Mouse (Mus musculus): ENCODE data around the gene Fam20a.

Fam20a gene

GRCm38 (mm10) chr11:109721781-109722446, at the start of gene Fam20a:
Gene Fam20a, minus strand, starts transcription at chr11:109722279.
- peak; percentile 50 for DNase-seq

DNA sequence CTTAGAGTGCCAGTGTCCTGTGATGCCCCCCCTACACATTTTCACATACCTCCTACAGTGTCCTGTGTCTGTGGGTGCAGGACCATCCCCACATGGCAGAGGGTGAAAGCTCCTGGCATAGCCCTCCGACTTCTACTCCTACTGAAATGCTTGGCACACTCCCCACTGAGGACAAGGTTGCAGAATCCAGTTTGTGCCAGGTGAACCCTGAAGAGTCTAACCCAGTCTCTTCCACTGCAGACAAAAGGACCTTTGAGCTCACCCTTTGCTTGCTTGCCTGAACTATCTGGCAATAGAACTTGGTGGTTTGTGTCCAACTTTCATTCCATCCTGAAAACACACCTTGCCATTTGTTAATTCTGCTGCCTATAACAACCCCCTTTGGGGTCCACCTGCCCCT, 49.3 kb upstream of the Fam20a start:
- DNase-seq: no peak

- no peak for DNase-seq
Measured at GRCm38 (mm10) chr11:109770185-109770584, 48.1 kb upstream of the Fam20a start.

GRCm38 (mm10) chr11:109769091-109769490, 47.0 kb upstream of the Fam20a start:
- no peak for DNase-seq

DNA sequence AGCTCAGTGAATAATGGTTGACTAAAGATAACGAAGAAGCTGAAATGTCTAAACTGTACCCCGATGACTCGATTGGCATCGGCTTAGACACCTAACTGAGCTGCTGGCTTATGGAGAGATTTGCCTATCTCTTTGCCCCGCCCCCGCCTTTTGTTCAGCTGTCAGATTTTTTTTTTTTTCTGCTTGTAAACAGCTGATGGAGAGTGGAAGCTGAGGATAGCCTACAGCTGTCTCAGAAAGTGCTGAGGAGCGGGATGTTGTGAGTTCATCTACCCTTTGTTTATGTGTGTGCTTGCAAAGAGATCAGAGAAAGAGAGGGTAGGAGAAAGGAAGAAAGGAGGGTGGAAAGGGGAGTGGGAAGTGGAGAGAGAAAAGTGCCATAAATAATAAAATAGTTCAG, 38.0 kb upstream of the Fam20a start:
- no peak for DNase-seq

DNA sequence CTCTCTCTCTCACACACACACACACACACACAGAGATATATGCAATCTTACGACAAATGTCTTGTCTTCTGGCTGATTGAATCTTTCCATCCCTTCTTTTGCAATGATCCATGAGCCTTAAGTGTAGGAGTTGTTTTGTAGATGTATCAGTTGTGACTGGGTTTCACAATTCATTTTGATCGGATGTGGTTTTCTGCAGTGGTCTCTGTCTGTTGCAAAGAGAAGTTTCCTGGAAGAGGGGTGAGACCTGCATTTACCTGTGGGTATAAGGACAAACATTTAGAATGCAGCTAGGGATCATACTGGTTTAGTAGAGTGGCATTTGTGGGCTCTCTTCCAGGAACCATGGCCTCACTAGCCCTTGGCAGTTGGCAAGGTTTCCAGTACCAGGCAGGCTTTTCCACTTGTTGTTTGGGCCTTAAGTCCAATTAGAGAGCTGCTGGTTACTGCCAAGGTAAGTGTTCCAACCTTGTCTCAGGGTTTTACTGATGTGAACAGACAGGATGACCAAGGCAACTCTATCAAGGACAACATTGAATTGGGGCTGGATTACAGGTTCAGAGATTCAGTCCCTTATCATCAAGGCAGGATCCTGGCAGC, 36.6 kb upstream of the Fam20a start:
- peak; percentile 42 for DNase-seq

DNA sequence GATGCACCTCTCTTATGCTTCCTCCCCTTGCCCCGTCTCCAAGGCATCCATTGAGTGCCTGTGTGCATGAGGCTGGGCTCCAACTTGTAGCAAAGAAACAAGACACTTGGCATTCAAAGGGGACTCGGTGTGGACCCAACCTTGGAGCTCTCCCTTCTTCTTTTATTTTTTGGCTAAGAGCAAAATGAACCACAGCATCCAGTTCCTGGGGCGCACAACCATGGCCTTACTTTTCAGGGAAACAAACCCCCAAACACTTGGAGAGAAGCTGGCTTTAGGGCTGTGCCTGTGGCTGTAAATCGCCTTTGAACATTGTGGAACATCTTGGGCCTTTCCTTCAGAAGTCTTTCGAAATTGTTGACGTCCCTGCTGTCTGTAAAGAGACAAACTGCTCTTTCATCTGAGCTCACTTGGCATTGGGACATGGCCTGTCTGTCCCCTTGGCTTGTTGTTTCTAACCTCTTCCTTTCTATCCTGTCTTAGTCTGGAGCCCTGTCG, 32.1 kb upstream of the Fam20a start:
- DNase-seq: peak; percentile 60

DNA sequence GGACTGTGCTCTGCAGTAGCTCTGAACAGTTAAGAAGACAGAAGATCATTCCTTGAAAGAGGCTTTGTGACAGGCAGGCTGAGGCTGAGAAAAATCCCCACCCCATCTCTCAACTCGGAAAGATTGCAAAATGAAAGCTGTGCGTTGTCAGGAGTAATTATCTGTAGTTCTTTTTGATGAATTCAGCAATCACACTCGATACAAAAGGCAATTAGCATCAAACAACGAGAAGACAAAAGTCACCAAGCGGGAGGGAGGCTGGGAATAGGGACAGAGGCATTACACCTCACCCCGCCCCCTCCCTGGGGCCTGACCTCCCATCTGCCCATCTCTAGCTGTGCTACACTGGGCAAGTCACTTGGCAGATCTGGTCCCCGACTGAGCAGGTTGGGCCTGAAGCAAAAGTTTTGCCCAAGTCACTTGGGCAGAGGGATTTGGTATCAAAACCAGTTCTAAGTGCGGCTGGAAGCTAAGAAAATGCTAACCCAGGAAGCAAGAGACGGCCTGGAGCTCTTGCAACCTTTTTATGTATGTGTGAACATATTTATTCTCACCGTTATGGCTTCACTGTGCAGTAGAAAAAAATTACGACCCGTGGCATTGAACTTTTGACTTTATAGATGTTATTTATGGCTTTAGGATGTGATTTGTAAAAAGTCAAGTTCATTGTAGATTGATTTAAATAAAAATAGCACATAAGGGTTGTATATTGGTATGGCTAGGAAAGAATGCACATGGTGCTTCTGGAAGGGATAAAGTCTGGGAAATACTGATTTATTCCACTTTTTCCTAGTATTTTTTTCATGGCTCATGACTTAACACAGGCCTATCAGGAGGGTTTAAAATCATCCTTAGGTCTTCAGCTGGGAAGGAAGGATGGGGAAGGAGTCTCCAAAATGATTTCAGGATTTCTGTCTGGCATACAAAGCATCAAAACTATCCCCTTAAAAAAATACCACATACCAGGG, 29.8 kb upstream of the Fam20a start:
- DNase-seq: no peak

- no peak for DNase-seq
Measured at GRCm38 (mm10) chr11:109745210-109745609, 23.1 kb upstream of the Fam20a start.

DNA sequence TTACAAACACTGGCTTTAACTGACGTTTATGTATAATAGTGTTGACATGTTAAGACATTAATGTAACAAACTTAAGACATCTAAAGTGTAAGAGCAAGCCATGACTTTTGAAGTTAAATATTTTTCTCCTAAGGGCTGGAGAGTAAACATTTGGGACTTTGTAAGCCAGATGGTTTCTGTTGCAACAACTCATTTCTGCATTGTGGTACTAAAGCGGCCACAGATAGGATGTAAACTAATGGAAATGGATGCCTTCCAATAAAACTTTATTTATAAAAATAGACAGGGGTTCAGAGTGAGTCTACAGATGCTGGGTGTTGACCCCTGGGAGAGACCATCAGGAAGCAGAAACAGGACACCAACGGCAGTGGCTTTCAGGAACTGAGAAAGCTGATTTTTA, 15.9 kb upstream of the Fam20a start:
- no peak for DNase-seq

GRCm38 (mm10) chr11:109736406-109736805, 14.3 kb upstream of the Fam20a start:
- DNase-seq: no peak

GRCm38 (mm10) chr11:109734341-109734740, 12.3 kb upstream of the Fam20a start:
- DNase-seq: no peak

GRCm38 (mm10) chr11:109732726-109733438, 10.8 kb upstream of the Fam20a start:
- no peak for DNase-seq

DNA sequence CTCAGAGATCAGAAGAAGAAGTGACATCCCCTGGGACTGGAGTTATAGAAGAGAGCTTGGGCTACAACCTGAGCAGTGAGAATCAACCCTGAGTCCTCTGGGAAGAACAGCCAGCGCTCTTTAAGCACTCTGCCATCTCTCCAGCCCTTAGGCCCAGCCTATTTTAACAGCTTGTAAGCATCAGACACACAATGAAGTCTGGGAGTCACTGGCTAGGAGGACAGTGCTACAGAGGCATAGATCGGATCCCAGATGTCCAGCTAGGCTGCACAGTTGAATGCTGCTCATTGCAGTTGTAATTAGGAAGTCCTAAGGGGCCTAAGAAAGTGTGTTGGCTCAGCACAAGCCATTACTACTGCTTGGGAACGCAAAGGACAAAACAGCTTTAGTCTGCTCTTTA, 6.3 kb upstream of the Fam20a start:
- no peak for DNase-seq

DNA sequence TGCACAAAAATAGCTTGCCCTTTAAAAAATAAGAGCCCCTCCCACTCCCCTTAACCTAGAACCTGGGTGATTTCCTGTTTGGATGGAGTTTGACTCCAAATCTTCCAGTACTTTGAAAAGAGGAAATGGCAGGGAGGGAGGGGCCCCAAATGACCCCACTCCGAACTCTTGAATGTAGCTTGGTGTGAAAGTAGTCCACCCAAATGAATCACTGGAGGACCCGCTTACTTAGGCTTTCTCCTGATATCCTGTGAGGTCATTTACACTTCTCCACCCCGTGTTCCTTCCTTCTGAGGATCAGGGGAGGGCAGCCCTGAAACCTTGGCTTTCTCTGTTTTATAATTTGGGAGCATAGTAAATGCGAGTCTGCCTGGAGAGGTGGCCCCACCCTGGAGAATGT, 632 bp upstream of the Fam20a start:
- peak; percentile 65 for DNase-seq

DNA sequence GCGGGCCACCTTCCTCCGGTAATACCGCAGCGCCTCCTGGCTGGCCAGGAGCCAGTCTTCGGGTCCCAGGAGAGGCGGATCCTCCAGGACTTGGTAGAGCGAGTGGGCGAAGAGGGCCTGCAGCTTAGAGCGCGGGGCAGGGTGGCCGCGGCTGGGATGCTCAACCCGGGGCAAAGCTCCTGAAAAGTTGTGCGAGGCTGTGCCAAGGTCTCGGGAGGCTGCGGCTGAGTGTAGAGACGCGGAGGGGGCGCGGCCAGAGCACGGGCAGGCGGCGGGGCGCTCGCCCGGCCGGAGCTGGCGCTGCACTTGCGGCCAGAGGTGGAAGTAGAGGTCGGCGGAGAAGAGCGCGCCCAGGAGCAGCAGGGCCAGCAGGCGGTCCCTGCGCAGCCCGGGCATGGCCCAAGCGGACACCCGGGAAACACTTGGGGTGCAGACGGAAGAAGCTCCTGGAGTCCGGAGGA, 729 bp downstream of the Fam20a start:
- DNase-seq: peak; percentile 37

GRCm38 (mm10) chr11:109720809-109721319, 1.2 kb downstream of the Fam20a start:
- DNase-seq: peak; percentile 55

DNA sequence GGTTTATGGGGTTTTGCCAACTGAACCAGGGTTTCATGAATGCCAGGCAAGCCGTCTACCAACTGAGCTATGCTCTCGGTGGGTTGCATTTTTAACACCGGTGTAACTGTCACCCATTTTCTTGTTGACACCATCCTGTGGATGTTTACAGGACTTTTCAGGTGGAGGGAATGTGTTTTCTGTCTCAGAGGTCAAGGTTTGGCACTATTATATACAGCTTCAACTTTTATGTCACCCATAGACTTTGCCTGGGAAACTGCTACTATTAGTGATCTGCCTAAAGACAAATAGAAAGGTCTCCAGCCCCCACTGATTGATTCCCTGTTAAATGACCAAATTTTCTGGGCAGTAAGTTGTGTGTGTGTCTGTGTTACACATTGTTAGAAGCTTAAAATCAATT, 2.7 kb downstream of the Fam20a start:
- no peak for DNase-seq

GRCm38 (mm10) chr11:109717966-109718895, 3.8 kb downstream of the Fam20a start:
- no peak for DNase-seq

DNA sequence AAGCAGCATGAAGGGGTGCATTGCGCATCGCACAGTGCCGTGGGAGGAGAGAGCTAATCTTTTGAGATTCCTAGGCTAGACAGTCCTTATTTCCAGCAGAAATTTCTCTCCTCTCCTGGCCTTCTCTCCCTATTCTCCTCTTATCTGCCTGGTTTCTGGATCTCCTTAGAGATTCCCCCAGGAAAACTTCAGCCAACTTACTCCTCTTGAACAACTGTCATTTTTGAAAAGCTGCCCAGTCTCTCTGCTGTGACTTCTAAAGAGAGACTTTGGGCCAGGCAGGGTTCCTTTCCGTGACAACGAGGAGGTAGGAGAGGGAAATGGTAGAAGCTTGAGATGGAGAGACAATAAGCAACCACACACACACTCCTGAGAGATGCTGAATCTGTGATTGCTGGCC, 4.6 kb downstream of the Fam20a start:
- peak; percentile 26 for DNase-seq

- no peak for DNase-seq
Measured at GRCm38 (mm10) chr11:109716981-109717380, 5.1 kb downstream of the Fam20a start.

Data from lung, postnatal 36 days (tissue).